Mouse (Mus musculus) midbrain, embryonic 13.5 days (tissue): ENCODE measurements around the gene Sgcd. TPM values are rescaled to one million over a fixed set of nuclear protein-coding genes. Genes with fewer than 3 reads are reported as not detected.
A peak's percentile ranks its signal among the peaks of the same experiment; 100 is the strongest.
"Not testable (repeated sequence)": the region's sequence is repeated elsewhere in the genome, so short reads cannot be mapped to it uniquely, and the experiment has no call there.

Experiments used
- ATAC-seq: fragments of 200-750 bp; cut with Nextera tagmentation; 2 replicates; pipeline ENCODE4 v1.8.0; 2017; ENCODE audit warnings: mild to moderate bottlenecking, moderate TSS enrichment, moderate library complexity
- H3K27ac ChIP-seq: fragments of 300-500 bp; sonication (generic); 2 replicates; pipeline ENCODE4 v1.5.1; 2015; ENCODE audit warnings: inconsistent platforms, mild to moderate bottlenecking, moderate library complexity
- H3K27me3 ChIP-seq: fragments of 300-500 bp; sonication (generic); 2 replicates; pipeline ENCODE4 v1.6.1; 2015; ENCODE audit warnings: mild to moderate bottlenecking, inconsistent platforms
- H3K36me3 ChIP-seq: fragments of 300-500 bp; sonication (generic); 2 replicates; pipeline ENCODE4 v1.6.1; 2015; ENCODE audit warnings: mild to moderate bottlenecking, inconsistent platforms
- H3K4me1 ChIP-seq: fragments of 300-500 bp; sonication (generic); replicated peaks from 2 replicates; pipeline ENCODE4 v1.6.1; 2015; ENCODE audit warnings: inconsistent platforms
- H3K4me2 ChIP-seq: fragments of 300-500 bp; sonication (generic); replicated peaks from 2 replicates; pipeline ENCODE4 v1.6.1; 2015; ENCODE audit warnings: moderate library complexity, mild to moderate bottlenecking, inconsistent platforms
- H3K4me3 ChIP-seq: fragments of 300-500 bp; sonication (generic); replicated peaks from 2 replicates; pipeline ENCODE4 v1.5.1; 2015; ENCODE audit warnings: mild to moderate bottlenecking, inconsistent platforms
- H3K9ac ChIP-seq: fragments of 300-500 bp; sonication (generic); replicated peaks from 2 replicates; pipeline ENCODE4 v1.6.1; 2015; ENCODE audit warnings: mild to moderate bottlenecking, inconsistent platforms
- H3K9me3 ChIP-seq: fragments of 300-500 bp; sonication (generic); 2 replicates; pipeline ENCODE4 v1.6.1; 2016; ENCODE audit warnings: mild to moderate bottlenecking, inconsistent platforms
- WGBS: fragments of 180-500 bp; shearing (Covaris S2); methylation state at CpG from one replicate; pipeline ENCODE4 v1.1.7; 2015; 5-methylcytosine and 5-hydroxymethylcytosine counted together
- polyA plus RNA-seq: library from polyadenylated mRNA; unstranded; fragments of >200 nt; fragmentation: Nextera tagmentation; extraction: Ambion mirVana; gene quantifications from 2 replicates; pipeline ENCODE4 v1.2.1, GENCODE M21; 2015

Gene Sgcd
- polyA plus RNA-seq, 1 experiment from 2014 or later = 3.1 TPM

DNA sequence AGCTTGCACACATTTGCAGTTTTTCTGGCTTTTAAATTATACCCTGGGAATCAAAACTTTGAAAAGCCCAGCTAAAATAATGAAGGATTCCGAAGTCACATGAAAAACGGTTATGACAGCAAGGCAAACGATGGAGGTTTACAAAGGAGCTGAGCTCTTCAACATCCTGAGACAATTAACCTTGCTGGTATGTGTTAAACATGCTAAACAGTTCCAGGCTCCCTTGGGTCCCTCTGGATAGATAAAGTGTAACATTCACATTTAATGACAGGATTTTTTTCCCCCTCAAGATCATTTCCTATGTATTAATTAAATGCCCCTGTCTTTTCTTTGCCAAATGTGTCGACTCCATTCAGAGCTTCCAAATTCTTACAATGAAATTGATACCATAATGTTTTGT is 414.1 kb downstream of the Sgcd start:
- no peak for ATAC-seq
- 62% methylated on average over 4 of the region's 4 CpGs for WGBS
- Histone ChIP-seq H3K4me1 (no peaks in the 10 kb centered on the region), H3K9me3 (no peaks in the 10 kb centered on the region), H3K9ac (no peak overlapping the region), H3K4me2 (no peak overlapping the region), H3K27me3 (no peaks in the 10 kb centered on the region), H3K4me3 (no peak overlapping the region), H3K27ac (no peak overlapping the region), H3K36me3 (no peaks in the 10 kb centered on the region)

DNA sequence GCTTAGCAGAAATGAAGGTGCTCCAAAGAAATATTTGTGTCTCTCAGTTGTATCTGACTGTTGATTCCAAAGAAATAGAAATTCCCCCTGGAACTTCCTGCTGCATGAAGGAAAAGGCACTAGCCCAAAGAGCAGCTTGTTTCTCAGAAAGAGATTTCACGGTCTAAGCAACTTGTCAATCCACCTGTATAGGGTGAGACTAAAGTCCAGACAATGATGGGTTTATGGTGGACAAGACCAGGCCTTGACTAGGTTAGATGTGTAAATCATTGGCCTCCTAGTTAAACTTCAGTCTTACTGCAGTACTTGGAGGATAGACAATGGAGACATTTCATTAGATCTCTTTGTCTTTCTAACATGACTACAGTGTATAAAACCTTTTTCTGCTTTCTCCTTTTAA is 420.3 kb downstream of the Sgcd start:
- ATAC-seq = no peak
- H3K4me1 ChIP-seq = no peaks in the 10 kb centered on the region
- no peak overlapping the region for H3K4me2 ChIP-seq
- H3K36me3 ChIP-seq = no peaks in the 10 kb centered on the region
- no peak overlapping the region for H3K27ac ChIP-seq
- no peaks in the 10 kb centered on the region for H3K27me3 ChIP-seq
- H3K4me3 ChIP-seq = no peak overlapping the region
- 92% methylated on average over 1 of the region's 1 CpGs for WGBS
- H3K9ac ChIP-seq = no peak overlapping the region
- H3K9me3 ChIP-seq = no peaks in the 10 kb centered on the region

DNA sequence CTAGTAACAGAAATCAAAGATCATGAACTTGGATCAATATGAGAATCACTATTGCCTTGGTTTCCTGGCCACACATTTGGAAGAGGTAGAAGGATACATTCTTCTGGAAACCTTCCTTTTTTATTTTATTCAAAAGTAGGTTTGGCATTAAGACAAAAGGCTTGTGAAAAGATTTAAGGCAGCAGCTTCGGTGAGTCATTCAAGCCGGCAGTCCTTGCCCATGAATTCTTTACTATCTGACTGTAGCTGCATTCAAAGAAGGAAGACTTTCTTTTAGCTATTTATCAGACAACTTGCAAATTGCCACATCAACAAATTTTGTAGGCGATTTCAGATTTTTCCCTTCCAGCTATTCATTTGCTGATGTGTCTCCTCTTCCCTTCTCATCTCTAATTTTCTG is 422.6 kb downstream of the Sgcd start:
- H3K4me3 ChIP-seq = no peak overlapping the region
- H3K4me1 ChIP-seq = no peaks in the 10 kb centered on the region
- no peaks in the 10 kb centered on the region for H3K27me3 ChIP-seq
- H3K36me3 ChIP-seq = no peaks in the 10 kb centered on the region
- WGBS = 75% methylated on average over 3 of the region's 3 CpGs
- H3K9ac ChIP-seq = no peak overlapping the region
- H3K4me2 ChIP-seq = no peak overlapping the region
- no peak overlapping the region for H3K27ac ChIP-seq
- no peaks in the 10 kb centered on the region for H3K9me3 ChIP-seq
- ATAC-seq = no peak

DNA sequence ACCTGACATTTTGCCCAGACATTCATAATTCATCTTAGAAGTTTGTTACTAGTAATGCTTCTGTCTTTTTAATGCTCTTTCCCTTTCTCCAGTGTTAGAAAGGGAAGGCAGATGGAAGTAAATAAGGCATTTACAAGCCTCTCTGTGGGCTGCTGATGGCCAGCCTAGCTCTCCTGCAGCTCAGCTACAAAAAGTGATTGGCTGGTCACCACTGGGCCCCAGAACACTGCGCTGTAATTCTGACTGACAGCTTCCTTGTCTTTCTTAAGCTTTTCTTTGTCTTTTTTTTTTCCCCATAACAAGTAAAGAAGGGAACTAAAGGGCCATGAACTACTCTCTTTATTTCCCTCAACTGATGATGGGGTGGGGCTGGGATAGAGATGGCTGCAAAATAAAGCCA is 463.9 kb downstream of the Sgcd start:
- ATAC-seq = no peak
- Histone ChIP-seq H3K4me1 (peaks cover 11% of the 10 kb centered on the region), H3K27ac (no peak overlapping the region), H3K27me3 (no peaks in the 10 kb centered on the region), H3K9me3 (no peaks in the 10 kb centered on the region), H3K36me3 (no peaks in the 10 kb centered on the region), H3K9ac (no peak overlapping the region), H3K4me3 (no peak overlapping the region), H3K4me2 (no peak overlapping the region)
- WGBS = 5% methylated on average over 1 of the region's 1 CpGs

DNA sequence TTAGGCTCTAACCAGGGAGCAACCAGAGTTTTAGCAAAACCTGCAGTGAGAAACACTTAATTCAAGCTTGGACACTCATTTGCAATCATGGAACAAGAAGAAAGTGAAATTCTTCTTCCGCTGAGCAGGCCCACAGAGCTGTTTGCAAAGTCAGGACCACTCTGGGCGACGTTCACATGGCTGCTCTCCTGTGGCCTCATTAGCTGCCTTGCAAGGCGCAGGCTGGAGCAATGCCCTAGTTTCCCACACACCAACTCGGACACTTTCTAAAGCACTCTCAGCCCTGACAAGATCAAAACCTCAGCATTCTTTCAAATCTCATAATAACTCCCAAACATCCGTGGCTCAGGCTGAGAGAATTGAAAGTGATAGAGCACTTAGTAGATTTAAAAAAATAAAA is 480.7 kb downstream of the Sgcd start:
- Histone ChIP-seq H3K27ac (no peak overlapping the region), H3K9ac (no peak overlapping the region), H3K4me1 (no peaks in the 10 kb centered on the region), H3K4me2 (no peak overlapping the region), H3K4me3 (no peak overlapping the region), H3K36me3 (no peaks in the 10 kb centered on the region), H3K9me3 (no peaks in the 10 kb centered on the region), H3K27me3 (no peaks in the 10 kb centered on the region)
- 72% methylated on average over 6 of the region's 6 CpGs for WGBS
- no peak for ATAC-seq

DNA sequence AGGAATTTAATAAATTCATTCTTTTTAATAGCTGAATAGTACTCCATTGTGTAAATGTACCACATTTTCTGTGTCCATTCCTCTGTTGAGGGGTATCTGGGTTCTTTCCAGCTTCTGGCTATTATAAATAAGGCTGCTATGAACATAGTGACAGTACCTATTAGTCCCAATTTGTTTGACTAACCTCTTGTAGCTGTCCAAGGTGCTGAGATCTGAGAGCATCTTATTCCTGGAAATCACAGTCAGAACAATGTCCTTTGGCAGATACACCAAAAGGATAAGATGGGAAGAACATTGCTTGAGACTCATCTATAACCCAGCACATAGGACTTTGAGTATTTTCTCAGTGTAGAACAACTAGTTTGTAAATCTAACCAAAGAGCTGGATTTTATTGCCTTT is 485.5 kb downstream of the Sgcd start:
- not testable (repeated sequence) for ATAC-seq, H3K4me1 ChIP-seq, H3K27ac ChIP-seq, H3K36me3 ChIP-seq, H3K4me2 ChIP-seq, H3K9ac ChIP-seq, H3K9me3 ChIP-seq, H3K27me3 ChIP-seq, H3K4me3 ChIP-seq

DNA sequence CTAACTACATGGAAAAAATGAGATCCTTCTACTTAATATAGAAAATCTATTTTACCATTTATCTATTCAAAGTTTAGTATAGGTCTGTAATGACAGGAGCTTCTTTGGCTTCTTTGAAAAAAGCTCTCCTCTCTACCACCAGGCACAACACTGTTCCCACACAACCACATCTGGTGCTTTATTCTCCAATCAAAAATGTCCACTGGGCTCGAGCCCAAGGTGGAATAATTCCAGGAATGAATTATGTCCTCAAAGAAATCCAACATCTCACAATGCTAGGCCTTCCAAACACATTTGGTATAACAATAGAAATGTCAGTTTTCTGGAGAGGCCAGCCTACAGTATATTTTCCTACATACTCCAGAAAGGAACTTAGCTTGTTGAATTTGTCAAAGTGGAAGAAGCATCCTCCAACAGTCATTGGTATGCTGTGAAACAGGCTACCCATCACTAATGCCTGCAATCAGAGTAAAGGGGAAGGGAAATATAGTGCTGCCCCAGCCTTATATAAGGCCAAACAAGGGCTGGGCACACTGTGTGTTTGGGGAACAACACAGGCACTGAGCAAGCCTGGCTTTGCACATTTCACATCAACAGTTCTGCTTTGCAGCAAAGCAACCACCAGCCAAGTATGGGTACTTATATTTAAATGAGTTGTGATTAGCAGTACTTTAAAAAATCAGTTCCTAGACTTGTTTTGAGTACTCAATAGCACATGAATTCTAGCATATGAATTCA is 515.1 kb downstream of the Sgcd start:
- Histone ChIP-seq H3K4me1 (no peaks in the 10 kb centered on the region), H3K27me3 (no peaks in the 10 kb centered on the region), H3K4me2 (no peak overlapping the region), H3K36me3 (no peaks in the 10 kb centered on the region), H3K27ac (no peak overlapping the region), H3K9me3 (no peaks in the 10 kb centered on the region), H3K4me3 (no peak overlapping the region), H3K9ac (no peak overlapping the region)
- ATAC-seq = no peak
- WGBS = 65% methylated on average over 1 of the region's 1 CpGs

DNA sequence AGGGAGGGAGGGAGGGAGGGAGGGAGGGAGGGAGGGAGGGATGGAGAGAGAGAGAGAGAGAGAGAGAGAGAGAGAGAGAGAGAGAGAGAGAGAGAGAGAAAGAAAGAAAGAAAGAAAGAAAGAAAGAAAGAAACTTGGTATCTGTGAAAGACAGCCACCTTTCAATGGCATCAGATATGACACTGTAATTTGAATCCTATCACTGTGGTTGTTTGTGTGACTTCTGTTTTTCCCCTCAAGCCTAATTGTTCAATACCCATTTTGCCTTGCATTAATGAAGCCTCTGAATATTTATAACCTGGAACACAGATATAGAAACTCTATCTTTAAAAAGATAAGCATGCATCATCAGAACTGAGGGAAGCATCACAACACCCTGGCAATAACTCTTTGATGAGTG is 528.1 kb downstream of the Sgcd start:
- not testable (repeated sequence) for H3K9ac ChIP-seq, H3K27ac ChIP-seq, H3K36me3 ChIP-seq, H3K9me3 ChIP-seq, H3K4me2 ChIP-seq, H3K27me3 ChIP-seq, ATAC-seq, H3K4me1 ChIP-seq, H3K4me3 ChIP-seq

DNA sequence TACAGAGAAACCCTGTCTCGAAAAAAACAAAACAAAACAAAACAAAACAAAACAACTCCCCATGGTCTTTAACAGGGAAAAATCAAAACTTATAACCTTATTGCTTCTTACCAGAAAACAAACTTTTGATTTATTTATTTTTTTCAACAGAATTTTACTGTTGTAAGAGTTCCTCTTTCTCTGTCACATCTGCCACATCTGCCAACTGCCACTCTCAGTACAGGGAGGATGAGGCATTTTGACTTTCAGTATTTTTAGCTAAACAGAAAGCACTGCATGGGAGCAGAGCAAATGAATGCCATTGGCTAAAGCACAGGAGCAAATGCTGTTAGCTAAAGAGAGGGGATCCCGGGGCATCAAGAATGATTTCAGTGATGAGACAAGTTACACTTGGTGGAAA is 528.6 kb downstream of the Sgcd start:
- Histone ChIP-seq H3K9me3 (no peaks in the 10 kb centered on the region), H3K4me1 (no peaks in the 10 kb centered on the region), H3K4me2 (no peak overlapping the region), H3K27me3 (no peaks in the 10 kb centered on the region), H3K9ac (no peak overlapping the region), H3K27ac (no peak overlapping the region), H3K4me3 (no peak overlapping the region), H3K36me3 (no peaks in the 10 kb centered on the region)
- WGBS = 74% methylated on average over 2 of the region's 2 CpGs
- ATAC-seq = no peak

DNA sequence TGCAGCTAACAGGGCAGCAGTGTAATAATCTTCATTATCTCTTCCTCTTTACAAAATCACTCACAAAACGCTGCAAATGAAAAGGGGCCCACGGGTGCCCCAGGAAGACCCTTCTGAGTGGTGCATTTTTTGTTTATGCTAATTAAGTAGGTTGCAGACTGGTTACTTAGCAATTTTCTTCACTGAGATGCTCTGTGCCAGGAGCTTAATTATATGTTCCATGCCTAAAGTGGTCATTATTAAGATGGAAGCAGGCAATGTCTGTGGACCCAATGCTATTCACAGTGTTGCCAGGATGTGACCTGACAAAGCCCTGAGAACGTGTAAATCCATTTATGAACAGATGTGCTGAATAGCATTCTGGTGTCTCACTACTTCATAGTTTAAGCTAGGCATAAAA is 529.6 kb downstream of the Sgcd start:
- Histone ChIP-seq H3K4me1 (no peaks in the 10 kb centered on the region), H3K36me3 (no peaks in the 10 kb centered on the region), H3K4me2 (no peak overlapping the region), H3K4me3 (no peak overlapping the region), H3K27me3 (no peaks in the 10 kb centered on the region), H3K9me3 (no peaks in the 10 kb centered on the region), H3K9ac (no peak overlapping the region), H3K27ac (no peak overlapping the region)
- WGBS = 41% methylated on average over 3 of the region's 3 CpGs
- ATAC-seq = peak; percentile 60

DNA sequence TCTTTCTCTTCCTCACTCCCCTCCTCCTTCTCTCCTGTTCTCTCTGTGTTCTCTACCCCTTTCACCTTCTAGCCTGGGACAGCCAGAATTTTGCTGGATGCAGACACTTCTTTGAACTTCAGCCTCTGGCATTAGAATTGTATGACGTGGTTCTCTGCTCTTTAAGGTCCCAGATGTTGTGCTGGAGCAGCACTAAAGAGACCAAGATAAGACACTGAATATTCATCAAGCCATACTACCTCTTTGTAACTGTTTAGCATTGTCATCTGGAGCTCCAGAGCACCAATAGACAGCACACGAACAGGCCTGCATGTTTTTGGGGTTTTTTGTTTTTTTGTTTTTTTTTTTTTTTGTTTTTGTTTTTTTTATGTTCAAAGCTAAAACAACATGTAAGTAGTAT is 541.0 kb downstream of the Sgcd start:
- Histone ChIP-seq H3K4me3 (no peak overlapping the region), H3K9me3 (no peaks in the 10 kb centered on the region), H3K4me2 (no peak overlapping the region), H3K9ac (no peak overlapping the region), H3K27me3 (no peaks in the 10 kb centered on the region), H3K27ac (no peak overlapping the region), H3K4me1 (no peaks in the 10 kb centered on the region), H3K36me3 (no peaks in the 10 kb centered on the region)
- ATAC-seq = no peak
- WGBS = 48% methylated on average over 2 of the region's 2 CpGs

DNA sequence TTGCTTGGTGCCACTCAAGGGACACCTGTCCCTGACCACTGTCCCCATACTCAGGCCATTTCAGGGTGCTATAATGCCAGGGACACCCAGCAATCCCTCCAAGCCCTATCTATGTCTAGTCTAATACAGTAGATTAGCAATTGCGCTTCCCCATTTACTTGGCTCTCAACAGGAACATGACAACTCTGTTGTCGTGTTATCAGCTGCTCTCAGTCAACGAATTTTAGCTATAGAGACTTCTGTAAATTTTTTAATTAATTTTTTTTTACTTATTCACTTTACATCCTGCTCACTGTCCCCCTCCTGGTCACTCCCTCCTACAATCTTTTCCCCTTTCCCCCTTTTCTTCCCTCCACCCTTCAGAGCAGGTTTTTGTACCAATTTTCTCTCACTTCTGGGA is 542.4 kb downstream of the Sgcd start:
- Histone ChIP-seq H3K4me3 (no peak overlapping the region), H3K4me1 (no peaks in the 10 kb centered on the region), H3K27me3 (no peaks in the 10 kb centered on the region), H3K36me3 (no peaks in the 10 kb centered on the region), H3K9me3 (no peaks in the 10 kb centered on the region), H3K4me2 (no peak overlapping the region), H3K27ac (no peak overlapping the region), H3K9ac (no peak overlapping the region)
- 92% methylated on average over 3 of the region's 3 CpGs for WGBS
- no peak for ATAC-seq

DNA sequence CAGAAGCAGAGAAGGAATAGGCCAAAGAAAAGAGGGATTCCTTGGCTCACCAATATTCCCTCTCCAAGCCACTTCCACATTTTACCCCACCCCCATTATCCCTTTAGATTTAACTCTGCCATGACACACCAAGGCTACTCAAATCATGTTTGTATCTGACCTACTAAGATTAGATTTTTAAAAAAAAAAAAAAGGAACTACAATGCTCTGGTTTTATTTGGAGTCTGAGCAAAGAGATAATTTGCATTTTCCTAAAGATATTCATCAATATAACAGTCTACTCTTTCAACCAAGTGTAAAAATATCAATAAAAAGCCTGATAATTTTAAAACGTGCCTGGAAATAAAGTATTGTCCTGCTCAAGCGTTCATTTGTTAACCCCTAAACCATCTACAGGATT is 543.1 kb downstream of the Sgcd start:
- Histone ChIP-seq H3K27ac (no peak overlapping the region), H3K36me3 (no peaks in the 10 kb centered on the region), H3K4me3 (no peak overlapping the region), H3K27me3 (no peaks in the 10 kb centered on the region), H3K4me1 (no peaks in the 10 kb centered on the region), H3K9me3 (no peaks in the 10 kb centered on the region), H3K9ac (no peak overlapping the region), H3K4me2 (no peak overlapping the region)
- 79% methylated on average over 2 of the region's 2 CpGs for WGBS
- no peak for ATAC-seq
